Mouse (Mus musculus) hindlimb bud, embryonic 11.5 days (tissue): Measurements from ENCODE around the gene Sprr2f.

ENCODE experiments used
- DNase-seq: peaks from one replicate; pipeline ENCODE4 v3.0.0-alpha.2; 2012; ENCODE audit warnings: low read depth, low spot score; ENCODE audit errors: extremely low spot score

Gene Sprr2f

GRCm38 (mm10) chr3:92364887-92365286, at the start of gene Sprr2f:
TSS of gene Sprr2f (plus strand) at chr3:92365187.
- no peak for DNase-seq

- no peak for DNase-seq
Observed at GRCm38 (mm10) chr3:92316320-92316719, 48.7 kb upstream of the Sprr2f start, which contains the start of gene Sprr2b. TSS of gene Sprr2b (plus strand) at chr3:92316620.

- no peak for DNase-seq
Observed at GRCm38 (mm10) chr3:92317384-92317783, 47.6 kb upstream of the Sprr2f start.

GRCm38 (mm10) chr3:92336278-92336677, 28.7 kb upstream of the Sprr2f start:
- no peak for DNase-seq

- no peak for DNase-seq
Observed at GRCm38 (mm10) chr3:92338840-92339239, 26.1 kb upstream of the Sprr2f start, which contains the start of gene Sprr2d. TSS of gene Sprr2d (plus strand) at chr3:92339140.

GRCm38 (mm10) chr3:92351843-92352242, 13.1 kb upstream of the Sprr2f start, which contains the start of gene Sprr2e:
TSS of gene Sprr2e (plus strand) at chr3:92352143.
- DNase-seq, result no peak

- DNase-seq, result no peak
Observed at GRCm38 (mm10) chr3:92361619-92362018, 3.4 kb upstream of the Sprr2f start.

- no peak for DNase-seq
Observed at GRCm38 (mm10) chr3:92373613-92374012, 8.6 kb downstream of the Sprr2f start.

GRCm38 (mm10) chr3:92385385-92385784, 20.4 kb downstream of the Sprr2f start, which contains the start of gene Sprr2h:
TSS of gene Sprr2h (plus strand) at chr3:92385685.
- no peak for DNase-seq

- no peak for DNase-seq
Observed at GRCm38 (mm10) chr3:92394301-92394700, 29.3 kb downstream of the Sprr2f start.

GRCm38 (mm10) chr3:92407691-92408090, 42.7 kb downstream of the Sprr2f start, which contains the start of gene Sprr2i:
TSS of gene Sprr2i (plus strand) at chr3:92407991.
- no peak for DNase-seq
